Mouse (Mus musculus): ENCODE data around the gene Mnd1. TPM values are rescaled to one million over a fixed set of nuclear protein-coding genes. Genes with fewer than 3 reads are reported as not detected.

The Mnd1 gene
- total RNA-seq (2014; rRNA removed; ENCODE audit: low replicate concordance) (not detected in 2 replicates), polyA plus RNA-seq (2015; fragmentation: Nextera tagmentation; extraction: Ambion mirVana) (6.6 and 7.5 TPM in 2 replicates)

DNA sequence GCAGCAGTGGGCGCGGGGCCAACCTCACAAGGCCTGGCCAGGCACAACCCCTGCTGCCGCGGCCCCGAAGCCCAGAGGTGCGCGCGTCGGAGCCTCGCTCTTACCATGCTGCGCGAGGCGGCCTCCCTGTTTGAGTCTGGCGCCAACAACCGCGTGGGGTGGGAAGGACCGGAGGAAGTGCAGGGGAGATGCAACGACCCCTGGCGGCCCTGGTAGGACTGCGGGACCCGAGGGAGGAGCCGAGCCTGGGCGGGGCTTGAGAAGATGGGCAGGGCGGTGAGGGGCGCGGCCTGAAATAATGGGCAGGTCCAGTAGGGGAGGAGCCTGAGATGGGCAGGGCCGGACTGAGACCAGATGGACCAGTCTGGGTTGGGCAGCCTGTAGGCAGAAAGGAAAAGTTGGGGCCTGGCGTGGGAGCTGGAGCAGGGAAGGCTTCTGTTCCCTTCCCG, at the start of gene Mnd1:
Gene Mnd1, minus strand, starts transcription at position 229 of the 449 bp plus-strand sequence.
- DNase-seq (ENCODE audit: low spot score): peak; percentile 96
- peak within 1 kb of the TSS; percentile 46 for H3K4me3 ChIP-seq (ENCODE audit: low read depth, low read length)
- no peak within 1 kb of the TSS for H3K27ac ChIP-seq (ENCODE audit: low read depth)
- WGBS: under 1% methylated on average over 29 of the region's 29 CpGs
- H3K9ac ChIP-seq (replicated peaks; ENCODE audit: low read depth, low read length): peak within 1 kb of the TSS; percentile 36; the same call in 1 of the 2 replicates
- no peaks in the 10 kb centered on the region for H3K4me1 ChIP-seq (ENCODE audit: control insufficient read depth, insufficient read depth)
- 0 out of 2 replicates have a peak, but pooled peaks cover 4% of the 10 kb centered on the region for H3K36me3 ChIP-seq (replicated peaks; ENCODE audit: control insufficient read depth, insufficient read depth, low read length)
- TF ChIP-seq EP300 (IDR thresholded peaks at IDR 0.05; ENCODE audit: low read depth): no peak
- TF ChIP-seq CTCF (IDR thresholded peaks at IDR 0.05; ENCODE audit: low read depth): peak; percentile 98
- H3K9me3 ChIP-seq (replicated peaks; ENCODE audit: control insufficient read depth, low read length): no peaks in the 10 kb centered on the region
- no peaks in the 10 kb centered on the region for H3K27me3 ChIP-seq (ENCODE audit: control insufficient read depth, insufficient read depth, low read length)
- peak; percentile 99 for ATAC-seq (ENCODE audit: insufficient read depth, low read depth)
- H3K4me2 ChIP-seq (ENCODE audit: low read depth, low read length): peak within 1 kb of the TSS; percentile 74

DNA sequence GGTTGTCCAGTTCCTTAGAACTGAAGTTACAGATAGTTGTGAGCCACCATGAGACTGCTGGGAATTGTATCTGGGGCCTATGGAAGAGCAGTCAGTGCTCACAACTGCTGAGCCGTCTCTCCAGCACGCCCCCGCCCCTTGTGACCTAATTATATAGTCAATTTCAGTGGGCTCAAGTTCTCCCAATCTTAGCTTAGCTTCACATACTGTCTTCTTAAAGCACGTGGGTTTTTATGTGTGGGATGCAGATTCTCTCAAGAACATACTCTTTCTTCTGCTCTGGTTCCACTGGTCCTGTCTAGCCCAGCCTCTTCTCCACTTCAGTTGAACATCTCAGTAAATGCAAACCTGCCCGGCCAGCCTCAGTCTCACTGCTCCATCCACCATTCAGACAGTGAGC, 49.1 kb upstream of the Mnd1 start:
- DNase-seq (ENCODE audit: low spot score) (no peak), ATAC-seq (ENCODE audit: insufficient read depth, low read depth) (no peak)
- no peaks in the 10 kb centered on the region for H3K36me3 ChIP-seq (replicated peaks; ENCODE audit: control insufficient read depth, insufficient read depth, low read length)
- no peaks in the 10 kb centered on the region for H3K9me3 ChIP-seq (replicated peaks; ENCODE audit: control insufficient read depth, low read length)
- no peak overlapping the region for H3K4me3 ChIP-seq (ENCODE audit: low read depth, low read length)
- no peak overlapping the region for H3K9ac ChIP-seq (replicated peaks; ENCODE audit: low read depth, low read length)
- H3K27me3 ChIP-seq (ENCODE audit: control insufficient read depth, insufficient read depth, low read length): no peaks in the 10 kb centered on the region
- no peak overlapping the region for H3K4me2 ChIP-seq (ENCODE audit: low read depth, low read length)
- TF ChIP-seq CTCF (IDR thresholded peaks at IDR 0.05; ENCODE audit: low read depth): no peak
- TF ChIP-seq EP300 (IDR thresholded peaks at IDR 0.05; ENCODE audit: low read depth): no peak
- no peaks in the 10 kb centered on the region for H3K4me1 ChIP-seq (ENCODE audit: control insufficient read depth, insufficient read depth)
- H3K27ac ChIP-seq (ENCODE audit: low read depth): no peak overlapping the region
- WGBS: 86% methylated on average over 5 of the region's 5 CpGs

DNA sequence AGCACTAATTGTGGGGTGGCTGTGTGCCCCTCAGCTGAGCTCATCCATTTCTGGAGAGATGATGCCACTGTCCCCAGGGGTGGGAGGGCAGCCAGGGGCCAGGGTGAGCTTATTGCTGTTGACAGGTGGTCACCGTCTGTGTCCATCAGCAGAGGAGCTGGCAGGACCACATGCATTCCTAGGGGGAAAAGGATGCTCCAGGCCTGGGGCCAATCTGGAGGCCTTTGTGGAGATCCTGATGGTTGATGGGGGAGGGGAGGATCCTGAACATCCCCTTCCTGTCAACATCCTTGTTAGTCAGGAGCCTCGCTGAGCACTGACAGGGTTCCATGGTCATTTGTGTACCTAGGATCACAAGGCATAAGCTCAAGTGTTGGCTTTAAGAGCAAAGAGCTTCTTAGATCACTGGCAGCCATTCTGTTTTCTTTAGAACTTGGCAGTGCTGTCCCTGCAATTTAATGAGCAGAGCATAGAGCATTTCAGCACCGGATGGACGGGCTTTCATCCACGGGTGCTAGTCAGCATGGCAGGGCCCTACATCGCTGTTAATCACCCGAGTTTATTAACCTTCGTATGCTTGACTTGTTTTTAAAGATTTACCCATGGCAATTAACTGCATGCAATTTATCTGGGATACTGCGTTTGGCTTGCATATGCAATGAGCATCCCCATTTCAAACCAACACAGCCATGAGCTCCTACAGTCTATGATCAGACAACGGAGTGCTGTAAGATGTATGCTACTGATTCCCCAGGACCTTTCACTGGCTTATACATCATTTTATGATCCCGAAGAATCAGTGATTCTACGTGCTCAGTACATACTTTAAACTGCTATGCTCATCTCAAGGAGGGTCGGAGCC, 45.2 kb upstream of the Mnd1 start:
- Histone ChIP-seq H3K4me3 (ENCODE audit: low read depth, low read length) (no peak overlapping the region), H3K27ac (ENCODE audit: low read depth) (no peak overlapping the region), H3K4me1 (ENCODE audit: control insufficient read depth, insufficient read depth) (no peaks in the 10 kb centered on the region), H3K27me3 (ENCODE audit: control insufficient read depth, insufficient read depth, low read length) (no peaks in the 10 kb centered on the region), H3K36me3 (replicated peaks; ENCODE audit: control insufficient read depth, insufficient read depth, low read length) (no peaks in the 10 kb centered on the region), H3K9me3 (replicated peaks; ENCODE audit: control insufficient read depth, low read length) (no peaks in the 10 kb centered on the region), H3K4me2 (ENCODE audit: low read depth, low read length) (no peak overlapping the region), H3K9ac (replicated peaks; ENCODE audit: low read depth, low read length) (no peak overlapping the region)
- WGBS: 73% methylated on average over 13 of the region's 13 CpGs
- ATAC-seq (ENCODE audit: insufficient read depth, low read depth) (no peak), DNase-seq (ENCODE audit: low spot score) (no peak)
- TF ChIP-seq EP300 (IDR thresholded peaks at IDR 0.05; ENCODE audit: low read depth) (no peak), CTCF (IDR thresholded peaks at IDR 0.05; ENCODE audit: low read depth) (no peak)

DNA sequence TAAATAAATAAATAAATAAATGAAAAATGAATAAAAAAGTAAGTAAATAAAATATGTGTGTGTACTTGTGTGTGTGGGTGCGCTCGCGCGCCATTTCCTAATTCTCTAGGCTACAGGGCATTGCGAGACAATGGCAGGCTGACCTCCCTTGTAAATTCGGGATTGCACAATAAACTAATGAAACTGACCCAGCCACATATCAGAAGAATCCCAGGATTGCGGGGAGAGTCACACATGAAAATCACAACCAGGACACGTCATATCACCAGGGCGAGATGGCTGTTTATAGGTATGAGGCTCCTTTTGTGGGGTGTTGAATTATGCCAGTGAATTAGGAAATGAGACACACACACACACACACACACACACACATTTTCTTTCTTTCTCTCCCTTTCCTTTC, 43.9 kb upstream of the Mnd1 start:
- TF ChIP-seq EP300 (IDR thresholded peaks at IDR 0.05; ENCODE audit: low read depth): no peak
- no peak for TF ChIP-seq CTCF (IDR thresholded peaks at IDR 0.05; ENCODE audit: low read depth)
- Histone ChIP-seq H3K9ac (replicated peaks; ENCODE audit: low read depth, low read length) (no peak overlapping the region), H3K27me3 (ENCODE audit: control insufficient read depth, insufficient read depth, low read length) (no peaks in the 10 kb centered on the region), H3K4me1 (ENCODE audit: control insufficient read depth, insufficient read depth) (no peaks in the 10 kb centered on the region), H3K36me3 (replicated peaks; ENCODE audit: control insufficient read depth, insufficient read depth, low read length) (no peaks in the 10 kb centered on the region), H3K4me2 (ENCODE audit: low read depth, low read length) (no peak overlapping the region), H3K4me3 (ENCODE audit: low read depth, low read length) (no peak overlapping the region), H3K9me3 (replicated peaks; ENCODE audit: control insufficient read depth, low read length) (no peaks in the 10 kb centered on the region), H3K27ac (ENCODE audit: low read depth) (no peak overlapping the region)
- DNase-seq (ENCODE audit: low spot score): no peak
- ATAC-seq (ENCODE audit: insufficient read depth, low read depth): no peak
- 89% methylated on average over 9 of the region's 9 CpGs for WGBS

DNA sequence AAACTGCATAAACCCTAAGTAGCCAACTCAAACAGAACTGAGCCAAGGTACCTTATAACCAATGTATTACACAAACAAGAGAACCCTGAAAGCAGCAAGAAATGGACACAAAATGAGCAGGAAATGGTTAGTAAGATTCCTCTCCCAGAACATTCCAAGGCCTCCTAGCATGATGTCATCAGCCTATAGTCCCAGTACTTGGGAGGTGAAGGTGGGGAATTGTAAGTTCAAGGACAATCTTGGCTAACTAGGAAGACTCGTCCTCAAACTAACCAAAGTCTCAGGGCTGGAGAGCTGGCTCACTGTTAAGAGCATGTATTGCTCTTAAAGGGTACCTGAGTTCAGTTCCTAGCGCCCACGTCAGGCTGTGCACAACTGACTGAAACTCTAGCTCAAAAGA, 42.6 kb upstream of the Mnd1 start:
- 85% methylated on average over 3 of the region's 3 CpGs for WGBS
- no peaks in the 10 kb centered on the region for H3K4me1 ChIP-seq (ENCODE audit: control insufficient read depth, insufficient read depth)
- no peak overlapping the region for H3K4me2 ChIP-seq (ENCODE audit: low read depth, low read length)
- ATAC-seq (ENCODE audit: insufficient read depth, low read depth): no peak
- DNase-seq (ENCODE audit: low spot score): no peak
- no peak overlapping the region for H3K27ac ChIP-seq (ENCODE audit: low read depth)
- H3K9ac ChIP-seq (replicated peaks; ENCODE audit: low read depth, low read length): no peak overlapping the region
- TF ChIP-seq EP300 (IDR thresholded peaks at IDR 0.05; ENCODE audit: low read depth): no peak
- no peak for TF ChIP-seq CTCF (IDR thresholded peaks at IDR 0.05; ENCODE audit: low read depth)
- no peaks in the 10 kb centered on the region for H3K36me3 ChIP-seq (replicated peaks; ENCODE audit: control insufficient read depth, insufficient read depth, low read length)
- H3K4me3 ChIP-seq (ENCODE audit: low read depth, low read length): no peak overlapping the region
- no peaks in the 10 kb centered on the region for H3K27me3 ChIP-seq (ENCODE audit: control insufficient read depth, insufficient read depth, low read length)
- H3K9me3 ChIP-seq (replicated peaks; ENCODE audit: control insufficient read depth, low read length): no peaks in the 10 kb centered on the region
